Mouse (Mus musculus): ENCODE results near the gene Leo1.
"Not testable (repeated sequence)": the region's sequence is repeated elsewhere in the genome, so short reads cannot be mapped to it uniquely, and the experiment has no call there.

The Leo1 gene

DNA sequence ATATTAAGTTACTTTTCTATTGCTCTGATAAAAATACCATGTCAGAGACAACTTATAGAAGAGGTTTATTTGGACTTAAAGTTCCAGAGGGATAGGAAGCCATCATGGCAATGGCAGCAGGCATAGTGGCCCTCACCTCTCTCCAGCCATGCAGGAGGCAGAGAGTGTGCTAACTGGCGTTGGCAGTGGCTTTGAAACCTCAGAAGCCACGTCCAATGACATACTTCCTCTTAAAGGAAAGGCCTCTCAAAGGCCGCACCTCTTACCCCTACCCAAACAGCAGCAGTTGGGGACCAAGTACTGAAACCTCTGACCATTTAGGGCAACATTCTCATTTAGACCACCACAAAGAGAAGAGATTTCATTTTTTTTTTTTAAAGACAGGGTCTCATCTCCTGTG is 35.9 kb downstream of the Leo1 start:
- no peak for DNase-seq

- no peak for DNase-seq
Measured at GRCm38 (mm10) chr9:75479106-75479725, 37.9 kb downstream of the Leo1 start.

DNA sequence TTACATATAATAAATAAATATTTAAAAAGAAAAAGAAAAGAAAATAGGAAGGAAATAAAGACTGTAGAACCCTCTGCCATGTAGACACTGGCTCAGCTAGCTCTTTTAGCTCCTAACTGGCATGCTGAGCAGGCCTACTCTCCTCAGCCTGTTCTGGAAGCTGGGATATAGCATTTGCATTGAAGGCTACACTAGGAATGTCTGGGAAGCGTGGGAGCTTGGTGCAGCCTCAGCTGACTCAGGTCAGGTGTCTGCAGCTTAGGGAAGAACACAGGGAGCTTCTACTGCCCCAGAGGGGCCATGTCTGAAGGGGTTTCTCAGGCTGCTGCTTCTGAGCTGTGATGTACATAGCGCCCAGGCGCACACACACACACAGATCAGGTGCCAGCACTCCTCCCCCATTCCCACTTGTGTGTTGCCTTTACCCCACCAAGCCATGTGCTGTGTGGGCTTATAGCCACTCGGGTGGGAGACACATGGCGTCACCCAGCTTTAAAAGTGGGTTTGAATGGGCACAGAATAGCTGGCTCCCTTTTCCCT is 39.3 kb downstream of the Leo1 start:
- DNase-seq, result no peak

GRCm38 (mm10) chr9:75485231-75485630 is 43.9 kb downstream of the Leo1 start:
- no peak for DNase-seq

GRCm38 (mm10) chr9:75488255-75488654 is 46.9 kb downstream of the Leo1 start:
- not testable (repeated sequence) for DNase-seq

GRCm38 (mm10) chr9:75494407-75495005 is 53.2 kb downstream of the Leo1 start:
- DNase-seq, result no peak

DNA sequence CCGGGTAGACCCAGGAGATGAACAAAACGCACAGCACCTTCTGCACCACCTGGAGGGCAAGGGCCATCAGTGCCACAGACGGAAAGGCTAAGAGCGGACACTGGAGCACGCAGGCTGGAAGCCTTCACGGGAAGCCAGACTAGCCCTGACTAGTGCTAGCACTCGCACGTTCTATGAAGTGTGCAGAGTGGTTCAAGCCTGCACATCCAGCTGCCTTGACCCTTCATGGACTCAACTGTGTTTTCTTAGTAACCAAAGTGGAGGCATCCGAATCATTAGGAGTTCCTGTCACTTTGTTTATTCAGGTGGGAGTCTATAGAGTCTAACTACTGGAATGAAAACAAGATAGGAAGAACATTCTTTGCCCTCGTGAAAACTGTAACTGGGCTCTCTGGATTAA is 54.6 kb downstream of the Leo1 start:
- no peak for DNase-seq

DNA sequence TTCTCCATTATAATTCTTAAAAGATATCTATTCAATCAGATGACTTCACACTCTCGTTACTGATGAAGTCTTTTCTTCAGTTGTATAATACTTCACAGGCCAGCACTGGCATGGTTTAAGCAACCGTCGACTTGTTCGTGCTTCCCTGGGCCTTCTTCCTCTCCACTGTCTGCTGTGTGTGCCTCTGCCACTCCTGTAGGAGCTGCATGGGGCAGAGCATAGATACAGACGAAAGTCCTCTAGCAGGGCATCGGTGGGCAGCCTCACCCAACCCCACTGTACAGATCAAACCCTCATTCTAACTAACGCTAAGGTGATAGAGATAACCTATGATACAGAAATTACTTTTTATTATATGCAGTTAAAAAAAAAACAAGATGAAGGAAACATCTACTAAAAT is 57.2 kb downstream of the Leo1 start:
- no peak for DNase-seq

DNA sequence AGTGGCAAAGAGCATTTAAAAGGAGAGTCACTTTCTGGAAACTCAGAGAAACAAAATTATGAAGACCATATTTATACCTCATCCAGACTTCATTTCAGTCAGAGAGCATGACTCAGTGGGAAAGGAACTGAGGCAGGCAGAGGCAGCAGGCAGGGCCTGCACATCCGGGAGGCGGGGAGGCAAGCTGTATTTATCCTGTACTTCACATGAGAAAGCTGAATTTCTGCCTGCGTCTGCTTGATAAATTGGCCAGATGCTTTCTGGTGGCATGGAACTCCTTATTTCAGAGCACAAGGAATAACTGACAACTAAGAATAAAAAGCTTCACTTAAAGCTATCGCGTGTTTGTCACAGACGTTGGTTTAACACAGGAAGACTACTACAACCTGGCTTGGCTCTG is 63.0 kb downstream of the Leo1 start:
- no peak for DNase-seq

GRCm38 (mm10) chr9:75511236-75511939 is 70.1 kb downstream of the Leo1 start:
- no peak for DNase-seq

DNA sequence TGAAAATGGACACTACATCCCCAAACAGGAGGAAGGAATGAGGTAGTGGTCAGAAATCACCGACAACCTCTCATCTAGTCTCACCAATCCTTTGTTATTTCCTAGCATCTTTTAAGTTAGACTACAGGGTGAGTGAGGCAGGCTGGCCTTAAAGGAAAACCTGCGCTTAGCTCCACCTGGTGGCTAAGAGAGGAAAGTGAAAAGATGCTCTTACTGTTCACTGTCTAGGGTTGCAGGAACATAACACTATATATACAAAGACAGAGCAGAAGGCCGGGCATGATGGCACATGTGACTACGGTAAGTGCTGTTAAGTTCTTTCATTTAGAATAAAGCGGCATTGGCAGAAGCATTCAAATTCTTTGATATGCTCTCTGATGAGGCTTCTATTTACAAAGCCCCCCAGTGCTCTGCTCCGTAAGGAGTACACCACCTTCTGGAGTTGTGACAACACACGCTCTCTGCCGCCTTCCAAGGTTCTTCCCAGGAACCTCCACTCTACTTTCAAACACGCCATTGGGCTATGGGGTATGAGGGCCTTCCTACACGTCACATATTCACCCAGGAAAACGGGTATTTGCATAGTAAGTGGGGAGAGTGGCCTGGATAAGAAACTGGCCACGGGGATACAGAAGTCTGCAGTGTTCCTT is 74.3 kb downstream of the Leo1 start:
- DNase-seq, result peak in 1 of 2 experiments; percentile 40
